Mouse (Mus musculus) heart, embryonic 16.5 days (tissue): Measurements from ENCODE around the gene Fyttd1. TPM values are rescaled to one million over a fixed set of nuclear protein-coding genes. Genes with fewer than 3 reads are reported as not detected.
"Not testable (repeated sequence)": the region's sequence is repeated elsewhere in the genome, so short reads cannot be mapped to it uniquely, and the experiment has no call there.

Experiments used
- ATAC-seq: fragments of 200-750 bp; cut with Nextera tagmentation; replicated peaks from 2 replicates; pipeline ENCODE4 v1.8.0; 2017; ENCODE audit warnings: moderate number of reproducible peaks; ENCODE audit not compliant: insufficient read depth, low FRiP score; ENCODE audit errors: extremely low read depth
- H3K27ac ChIP-seq: fragments of 300-500 bp; sonication (generic); 2 replicates; pipeline ENCODE4 v1.5.1; 2014; ENCODE audit warnings: mild to moderate bottlenecking, low read length, control low read depth, moderate library complexity
- H3K27me3 ChIP-seq: fragments of 300-500 bp; sonication (generic); 2 replicates; pipeline ENCODE4 v1.6.1; 2014; ENCODE audit warnings: low read length, mixed read lengths; ENCODE audit not compliant: control insufficient read depth, insufficient read depth
- H3K36me3 ChIP-seq: fragments of 300-500 bp; sonication (generic); 2 replicates; pipeline ENCODE4 v1.6.1; 2014; ENCODE audit not compliant: control insufficient read depth, insufficient read depth
- H3K4me1 ChIP-seq: fragments of 300-500 bp; sonication (generic); 2 replicates; pipeline ENCODE4 v1.6.1; 2014; ENCODE audit warnings: low read length, mixed read lengths; ENCODE audit not compliant: control insufficient read depth, insufficient read depth
- H3K4me2 ChIP-seq: fragments of 300-500 bp; sonication (generic); 2 replicates; pipeline ENCODE4 v1.6.1; 2014; ENCODE audit warnings: low read depth, mild to moderate bottlenecking, control low read depth, low read length
- H3K4me3 ChIP-seq: fragments of 300-500 bp; sonication (generic); 2 replicates; pipeline ENCODE4 v1.5.1; 2014; ENCODE audit warnings: mild to moderate bottlenecking, control low read depth, low read length
- H3K9ac ChIP-seq: fragments of 300-500 bp; sonication (generic); 2 replicates; pipeline ENCODE4 v1.6.1; 2014; ENCODE audit warnings: low read length, control low read depth
- H3K9me3 ChIP-seq: fragments of 300-500 bp; sonication (generic); replicated peaks from 2 replicates; pipeline ENCODE4 v1.6.1; 2016; ENCODE audit warnings: low read length; ENCODE audit not compliant: control insufficient read depth
- WGBS: fragments of 180-500 bp; shearing (Covaris S2); extraction: QIAGEN DNeasy Blood & Tissue Kit; methylation state at CpG from one replicate; pipeline ENCODE4 v1.1.7; 2014; 5-methylcytosine and 5-hydroxymethylcytosine counted together
- polyA plus RNA-seq: library from polyadenylated mRNA; unstranded; fragments of >200 nt; fragmentation: Nextera tagmentation; extraction: Ambion mirVana; gene quantifications from 2 replicates; pipeline ENCODE4 v1.2.1, GENCODE M21; 2015

Gene Fyttd1
- polyA plus RNA-seq, 1 experiment from 2014 or later, result 119 TPM

DNA sequence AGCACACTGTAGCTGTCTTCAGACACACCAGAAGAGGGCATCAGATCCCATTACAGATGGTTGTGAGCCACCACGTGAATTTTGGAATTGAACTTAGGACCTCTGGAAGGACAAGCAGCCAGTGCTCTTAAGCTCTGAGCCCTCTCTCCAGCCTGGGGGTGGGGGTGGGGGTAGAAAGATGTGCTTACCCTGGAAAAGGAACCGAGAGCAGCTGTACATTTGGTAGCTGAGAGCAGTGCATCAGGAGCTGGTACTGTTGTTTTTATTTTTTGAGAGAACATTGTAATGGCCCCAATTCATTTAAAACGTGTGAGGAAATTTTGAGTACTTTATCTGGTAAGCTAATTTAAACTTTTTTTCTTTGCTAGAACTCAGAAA, 24.7 kb downstream of the Fyttd1 start:
- H3K27me3 ChIP-seq, result no peaks in the 10 kb centered on the region
- H3K27ac ChIP-seq, result no peak overlapping the region
- H3K4me2 ChIP-seq, result no peak overlapping the region
- no peaks in the 10 kb centered on the region for H3K4me1 ChIP-seq
- ATAC-seq, result no peak
- peaks cover 19% of the 10 kb centered on the region for H3K36me3 ChIP-seq
- H3K9me3 ChIP-seq, result no peaks in the 10 kb centered on the region
- H3K4me3 ChIP-seq, result no peak overlapping the region
- no peak overlapping the region for H3K9ac ChIP-seq
- 69% methylated on average over 3 of the region's 3 CpGs for WGBS

GRCm38 (mm10) chr16:32906186-32906585, 28.9 kb downstream of the Fyttd1 start:
- WGBS, result 74% methylated on average over 2 of the region's 2 CpGs
- Histone ChIP-seq H3K27me3 (no peaks in the 10 kb centered on the region), H3K27ac (no peak overlapping the region), H3K4me2 (no peak overlapping the region), H3K4me1 (no peaks in the 10 kb centered on the region), H3K9me3 (no peaks in the 10 kb centered on the region), H3K36me3 (peaks cover 10% of the 10 kb centered on the region), H3K4me3 (no peak overlapping the region), H3K9ac (no peak overlapping the region)
- no peak for ATAC-seq

DNA sequence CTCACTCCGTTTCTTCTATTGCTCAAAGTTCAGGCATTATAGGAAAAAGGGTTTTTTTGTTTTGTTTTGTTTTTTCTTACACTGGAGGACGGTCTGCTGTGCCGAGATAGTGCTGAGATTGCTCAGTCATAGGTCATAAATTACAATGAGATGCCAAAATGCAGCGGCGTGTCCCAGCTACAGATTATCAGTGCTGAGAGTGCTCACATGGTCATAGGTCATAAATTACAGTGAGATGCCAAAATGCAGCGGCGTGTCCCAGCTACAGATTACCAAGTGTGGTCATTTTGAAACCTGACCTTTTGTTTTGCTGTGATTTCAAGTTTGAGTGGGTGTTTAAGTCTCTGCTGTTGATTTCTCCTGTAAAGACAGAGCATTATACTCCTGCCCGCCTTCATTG, 29.4 kb downstream of the Fyttd1 start:
- WGBS, result 76% methylated on average over 8 of the region's 8 CpGs
- H3K27me3 ChIP-seq, result no peaks in the 10 kb centered on the region
- no peak overlapping the region for H3K9ac ChIP-seq
- H3K4me1 ChIP-seq, result no peaks in the 10 kb centered on the region
- no peak overlapping the region for H3K27ac ChIP-seq
- peaks cover 10% of the 10 kb centered on the region for H3K36me3 ChIP-seq
- H3K4me2 ChIP-seq, result no peak overlapping the region
- no peaks in the 10 kb centered on the region for H3K9me3 ChIP-seq
- ATAC-seq, result no peak
- H3K4me3 ChIP-seq, result no peak overlapping the region

GRCm38 (mm10) chr16:32913212-32913611, 35.9 kb downstream of the Fyttd1 start:
- no peak overlapping the region for H3K27ac ChIP-seq
- peak overlapping the region; percentile 76 for H3K4me2 ChIP-seq
- ATAC-seq, result no peak
- H3K27me3 ChIP-seq, result no peaks in the 10 kb centered on the region
- no peaks in the 10 kb centered on the region for H3K9me3 ChIP-seq
- 56% methylated on average over 7 of the region's 7 CpGs for WGBS
- H3K4me1 ChIP-seq, result peaks cover 8% of the 10 kb centered on the region
- peaks cover under 1% of the 10 kb centered on the region; the same call in 1 of the 2 replicates for H3K36me3 ChIP-seq
- no peak overlapping the region for H3K9ac ChIP-seq
- H3K4me3 ChIP-seq, result no peak overlapping the region

DNA sequence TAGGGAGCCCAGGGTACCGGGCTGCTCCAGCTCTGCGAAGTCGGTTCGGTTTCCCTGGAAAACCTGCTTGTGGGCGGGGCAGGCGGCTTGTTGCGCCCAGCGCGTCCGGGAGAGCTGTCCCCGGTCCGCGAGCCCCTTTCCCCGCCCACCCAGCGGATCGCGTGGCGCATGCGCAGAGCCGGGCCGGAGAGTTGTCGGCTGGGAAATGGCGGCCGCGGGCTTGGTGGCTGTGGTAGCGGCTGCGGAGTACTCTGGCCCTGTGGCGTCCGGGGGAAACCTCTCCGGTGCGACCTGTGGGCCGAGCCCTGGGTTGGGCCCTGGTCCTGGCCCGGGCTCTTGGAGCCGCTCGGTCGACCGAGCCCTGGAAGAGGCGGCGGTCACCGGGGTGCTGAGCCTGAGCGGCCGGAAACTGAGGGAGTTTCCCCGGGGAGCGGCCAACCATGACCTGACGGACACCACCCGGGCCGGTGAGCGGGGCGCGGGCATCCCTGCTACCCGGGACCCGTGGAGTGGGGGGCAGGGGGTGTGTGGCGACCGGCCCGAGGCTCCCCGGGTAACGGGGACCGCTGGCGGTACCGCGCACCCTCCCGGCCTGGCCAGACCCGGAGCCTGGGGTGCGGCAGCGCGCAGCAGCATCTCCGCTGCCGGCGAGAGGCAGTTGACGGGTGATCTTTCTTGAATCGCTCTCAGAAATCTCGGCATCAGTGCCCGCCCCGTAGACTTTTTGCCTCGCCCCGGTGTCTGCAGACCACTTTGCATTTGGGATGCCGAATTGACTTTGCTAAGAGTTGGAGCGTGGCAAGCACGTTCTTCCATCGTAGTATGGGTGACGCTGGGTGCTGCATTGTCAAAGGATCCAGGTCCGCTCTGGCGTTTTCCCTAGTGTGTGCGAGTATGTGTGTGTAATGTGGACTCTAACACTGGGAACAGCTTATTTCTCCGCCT, 36.9 kb downstream of the Fyttd1 start, which contains the start of gene Lrch3:
Gene Lrch3 (plus strand): TSS at position 164 of the 945 bp plus-strand sequence.
- WGBS, result under 1% methylated on average over 78 of the region's 85 CpGs
- peak within 1 kb of the TSS; percentile 77 for H3K4me2 ChIP-seq
- no peaks in the 10 kb centered on the region for H3K27me3 ChIP-seq
- H3K4me3 ChIP-seq, result peak within 1 kb of the TSS; percentile 73
- peaks cover 8% of the 10 kb centered on the region for H3K4me1 ChIP-seq
- no peaks in the 10 kb centered on the region for H3K9me3 ChIP-seq
- no peaks in the 10 kb centered on the region for H3K36me3 ChIP-seq
- H3K27ac ChIP-seq, result peak within 1 kb of the TSS; percentile 84
- H3K9ac ChIP-seq, result peak within 1 kb of the TSS; percentile 83
- peak; percentile 94 for ATAC-seq

DNA sequence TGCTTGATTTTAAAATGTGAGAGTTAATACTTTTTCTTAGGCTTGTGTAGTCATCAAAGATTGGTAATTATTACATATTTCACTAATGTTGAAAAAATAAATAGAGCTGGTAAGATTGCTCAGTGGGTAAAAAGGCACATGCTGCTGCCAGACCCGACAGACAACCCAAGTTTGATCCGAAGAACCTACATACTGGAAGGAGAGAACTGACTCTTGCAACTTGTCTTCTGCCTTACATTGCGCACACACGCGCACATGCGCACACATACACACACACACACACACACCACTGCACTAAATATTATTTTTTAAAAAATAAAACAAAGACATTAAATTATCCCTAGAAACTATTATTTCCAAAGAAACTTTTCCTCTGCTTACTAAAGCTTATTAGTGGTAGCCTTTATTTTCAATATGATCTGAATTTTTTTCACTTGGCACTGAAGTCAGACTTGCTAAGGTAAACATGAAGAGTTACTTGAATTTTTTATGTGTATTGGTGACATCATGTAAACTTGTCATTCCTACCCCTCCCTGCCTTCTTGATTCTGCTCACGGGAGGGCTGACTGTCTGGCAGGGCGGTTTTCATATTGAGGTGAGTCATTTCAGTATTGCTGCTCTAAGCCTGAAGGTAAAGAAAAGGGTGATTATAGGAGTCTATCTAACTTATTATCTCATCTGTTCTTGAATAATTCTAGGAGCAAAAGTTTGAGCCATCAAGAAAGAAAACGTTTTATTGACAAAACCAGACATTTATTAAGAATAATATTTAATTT, 38.2 kb downstream of the Fyttd1 start:
- Histone ChIP-seq H3K4me3 (peak overlapping the region; percentile 37), H3K36me3 (0 out of 2 replicates have a peak, but pooled peaks cover 2% of the 10 kb centered on the region), H3K27me3 (no peaks in the 10 kb centered on the region), H3K9ac (peak overlapping the region; percentile 20; the same call in 1 of the 2 replicates), H3K4me1 (peaks cover 8% of the 10 kb centered on the region), H3K27ac (no peak overlapping the region), H3K4me2 (peak overlapping the region; percentile 77), H3K9me3 (no peaks in the 10 kb centered on the region)
- no peak for ATAC-seq
- 68% methylated on average over 9 of the region's 9 CpGs for WGBS

- ATAC-seq, H3K9me3 ChIP-seq, H3K4me1 ChIP-seq, H3K36me3 ChIP-seq, H3K27ac ChIP-seq, H3K4me2 ChIP-seq, H3K9ac ChIP-seq, H3K4me3 ChIP-seq, H3K27me3 ChIP-seq: not testable (repeated sequence)
- 90% methylated on average over 9 of the region's 9 CpGs for WGBS
Observed at GRCm38 (mm10) chr16:32926629-32927028, 49.3 kb downstream of the Fyttd1 start.

DNA sequence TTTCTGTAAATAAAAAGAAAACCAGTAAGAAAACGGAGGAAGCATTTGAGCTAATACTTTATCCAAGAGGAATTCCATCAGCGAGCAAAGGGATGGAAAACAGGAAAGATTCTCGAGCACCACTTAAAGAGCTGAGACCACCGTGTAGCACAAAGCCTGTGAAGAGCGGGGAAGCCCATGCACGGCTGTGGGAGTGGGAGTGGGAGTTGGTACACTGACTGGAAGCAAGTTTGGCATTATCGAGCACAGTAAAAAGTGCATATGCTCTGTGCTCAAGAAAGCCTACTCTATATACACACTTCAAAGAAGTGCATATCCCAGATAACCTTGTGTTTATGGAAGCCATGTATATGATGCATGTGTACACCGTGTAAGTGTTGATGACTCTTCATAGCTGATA, 49.7 kb downstream of the Fyttd1 start:
- H3K4me2 ChIP-seq, result no peak overlapping the region
- no peak overlapping the region for H3K9ac ChIP-seq
- no peak overlapping the region for H3K4me3 ChIP-seq
- 89% methylated on average over 8 of the region's 8 CpGs for WGBS
- no peaks in the 10 kb centered on the region for H3K4me1 ChIP-seq
- H3K36me3 ChIP-seq, result peaks cover 6% of the 10 kb centered on the region; the same call in 1 of the 2 replicates
- H3K27me3 ChIP-seq, result no peaks in the 10 kb centered on the region
- no peak for ATAC-seq
- no peaks in the 10 kb centered on the region for H3K9me3 ChIP-seq
- H3K27ac ChIP-seq, result no peak overlapping the region

DNA sequence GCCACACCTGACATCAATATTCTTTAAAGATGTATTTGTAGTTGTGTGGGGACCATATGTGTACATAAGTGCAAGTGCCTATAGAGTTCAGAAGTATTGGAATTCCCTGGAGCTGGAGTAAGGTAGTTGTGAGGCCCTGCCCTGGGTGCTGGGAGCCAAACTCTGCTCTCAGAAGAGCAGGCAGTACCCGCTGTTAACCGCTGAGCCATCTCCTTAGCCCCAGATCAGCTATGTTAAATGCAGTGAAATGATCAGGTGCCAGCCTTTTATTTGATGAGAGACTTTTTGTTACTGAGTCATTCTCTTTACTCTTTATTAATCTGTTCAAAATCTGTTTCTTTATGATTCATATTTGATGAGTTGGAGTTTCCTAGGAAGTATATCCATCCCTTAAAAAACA, 52.6 kb downstream of the Fyttd1 start:
- Histone ChIP-seq H3K27me3 (no peaks in the 10 kb centered on the region), H3K27ac (no peak overlapping the region), H3K4me1 (peaks cover 4% of the 10 kb centered on the region; the same call in 1 of the 2 replicates), H3K4me3 (no peak overlapping the region), H3K4me2 (no peak overlapping the region), H3K36me3 (peaks cover 6% of the 10 kb centered on the region; the same call in 1 of the 2 replicates), H3K9me3 (no peaks in the 10 kb centered on the region), H3K9ac (no peak overlapping the region)
- no peak for ATAC-seq
- WGBS, result 53% methylated on average over 2 of the region's 2 CpGs
